Mouse (Mus musculus) lung, postnatal 0 days (tissue): ENCODE results near the gene Dhrs1.

Experiments used
- CTCF ChIP-seq: IDR thresholded peaks from 2 replicates; pipeline ENCODE4 v1.5.1; 2016; ENCODE audit warnings: antibody characterized with exemption, mild to moderate bottlenecking
- EP300 ChIP-seq: IDR thresholded peaks from 2 replicates; pipeline ENCODE4 v1.6.1; 2016; ENCODE audit warnings: antibody characterized with exemption, mild to moderate bottlenecking, control low read depth

DNA sequence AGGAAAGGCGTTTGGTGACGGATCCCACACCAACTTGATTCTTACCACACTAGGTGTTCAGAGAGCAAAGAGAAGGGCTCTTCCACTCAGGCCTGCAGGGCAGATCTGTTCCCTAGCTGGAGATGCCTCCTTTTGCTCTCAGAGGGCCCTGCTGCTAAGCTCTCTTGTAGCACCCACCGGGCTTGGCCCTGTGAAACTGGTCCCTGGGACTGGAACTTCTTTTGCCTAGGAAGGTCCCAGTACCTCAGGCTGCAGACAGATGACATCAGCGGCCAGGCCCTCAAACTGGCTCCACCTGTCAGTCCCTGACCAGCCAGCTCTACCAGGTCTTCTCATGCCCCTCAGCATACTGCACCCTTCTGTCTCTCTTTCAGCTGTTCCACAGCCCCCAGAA, 31.8 kb downstream of the Dhrs1 start, which contains the start of gene Tgm1:
- TF ChIP-seq EP300 (no peak), CTCF (no peak)
